Mouse (Mus musculus) megakaryocyte-erythroid progenitor cell, adult 5-6 weeks (primary cell): Measurements from ENCODE around the gene Ppp6r2. TPM values are rescaled to one million over a fixed set of nuclear protein-coding genes. Genes with fewer than 3 reads are reported as not detected.
A peak's percentile ranks its signal among the peaks of the same experiment; 100 is the strongest.

Source experiments
- ATAC-seq: replicated peaks from 2 replicates; pipeline ENCODE4 v1.8.0; 2016; ENCODE audit warnings: mild to moderate bottlenecking, inconsistent platforms; ENCODE audit not compliant: severe bottlenecking, poor library complexity, low FRiP score, low TSS enrichment
- total RNA-seq, 2 experiments: library from RNA; stranded (forward) in 1 of 2; stranded (reverse) in 1 of 2; fragments of 200-1000, 215-1000 nt in 1 of 2; fragments of >200 nt in 1 of 2; fragmentation: Nextera tagmentation in 1 of 2; gene quantifications; 2 replicates each; pipeline ENCODE4 v1.2.3; 2014 to 2017

Ppp6r2 gene
- total RNA-seq, 2 experiments from 2014 or later = 56.3 to 145 TPM

DNA sequence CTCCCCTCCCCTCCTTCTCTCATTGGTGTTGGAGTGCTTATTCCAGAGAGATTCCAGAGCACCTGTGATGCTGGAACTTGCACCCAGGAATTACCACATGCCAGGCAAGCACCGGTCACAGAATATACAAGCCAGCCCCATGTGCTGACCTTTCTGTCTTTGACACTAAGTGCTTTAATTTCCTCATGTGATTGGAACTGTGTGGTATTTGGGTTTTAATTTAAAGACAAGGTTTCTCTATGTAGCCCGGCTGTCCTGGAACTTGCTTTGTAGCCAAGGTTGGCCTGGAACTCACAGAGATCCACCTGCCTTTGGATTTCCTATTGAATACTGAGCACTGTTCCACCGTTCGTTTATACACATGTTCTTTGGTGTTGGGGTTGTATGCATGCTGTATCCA lies 22.7 kb downstream of the Ppp6r2 start:
- no peak for ATAC-seq

DNA sequence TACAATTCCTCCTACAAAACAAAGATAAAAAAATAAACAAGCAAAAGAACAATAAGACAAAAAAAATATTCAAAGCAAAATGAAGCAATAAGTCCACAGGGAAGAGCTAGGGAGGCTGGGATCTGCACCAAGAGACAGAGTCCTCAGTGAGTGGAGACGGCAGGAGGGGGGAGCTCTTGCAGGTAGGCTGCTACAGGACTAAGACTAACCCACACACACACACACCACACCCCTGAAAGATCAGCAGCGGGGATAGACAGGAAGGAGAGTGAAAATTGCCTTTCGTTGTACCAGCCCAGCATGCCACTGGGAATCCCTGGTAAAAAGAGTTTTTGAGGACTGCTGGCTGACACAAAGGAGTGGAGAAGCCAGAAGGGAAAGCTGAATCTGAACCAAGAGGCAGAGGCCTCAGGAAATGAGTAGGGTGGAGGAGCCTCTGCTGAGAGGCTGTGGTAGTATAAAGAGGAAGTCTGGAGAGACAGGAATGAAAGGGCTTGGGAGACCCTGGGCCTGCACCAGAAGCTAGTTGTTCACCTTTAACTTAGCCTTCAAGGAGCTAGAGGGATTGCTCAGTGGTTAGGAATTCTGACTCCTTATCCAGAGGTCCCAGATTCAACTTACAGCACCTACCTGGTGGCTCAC lies 28.5 kb downstream of the Ppp6r2 start:
- ATAC-seq = peak; percentile 72; the same call in 1 of the 2 replicates

DNA sequence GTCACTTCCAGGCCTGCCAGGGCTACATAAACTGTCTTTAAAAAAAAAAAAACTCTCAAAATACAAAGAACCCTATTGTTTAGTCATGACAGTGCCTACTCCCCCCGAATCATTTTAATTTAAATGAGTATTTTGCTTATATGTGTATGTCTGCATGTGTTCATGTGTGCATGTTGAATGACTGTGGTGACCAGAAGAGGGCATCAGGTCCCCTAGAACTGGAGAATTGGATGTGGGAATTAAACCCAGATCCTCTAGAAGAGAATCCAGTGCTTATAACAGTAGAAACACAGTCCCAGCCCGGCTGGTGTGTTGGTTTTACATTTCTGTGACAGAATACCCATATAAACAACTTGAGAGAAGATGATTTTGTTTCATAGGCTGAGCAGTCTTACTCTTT lies 29.7 kb downstream of the Ppp6r2 start:
- ATAC-seq = no peak

DNA sequence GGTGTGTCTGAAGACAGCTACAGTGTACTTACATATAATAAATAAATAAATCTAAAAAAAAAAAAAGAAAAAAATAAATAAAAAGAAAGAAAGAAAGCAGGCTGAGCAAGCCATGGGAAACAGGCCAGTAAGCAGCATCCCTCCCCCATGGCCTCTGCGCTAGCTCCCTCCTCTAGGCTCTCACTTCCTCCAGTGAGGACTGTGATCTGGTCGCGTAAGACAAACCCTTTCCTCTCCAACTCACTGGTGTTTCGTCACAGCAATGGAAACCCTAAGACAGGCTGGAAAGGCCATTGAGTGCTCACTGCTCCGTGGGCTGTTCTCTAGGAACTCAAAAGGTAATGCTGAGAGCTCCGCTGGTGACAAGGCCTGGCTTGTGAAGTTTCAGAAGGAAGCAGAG lies 37.7 kb downstream of the Ppp6r2 start:
- no peak for ATAC-seq

DNA sequence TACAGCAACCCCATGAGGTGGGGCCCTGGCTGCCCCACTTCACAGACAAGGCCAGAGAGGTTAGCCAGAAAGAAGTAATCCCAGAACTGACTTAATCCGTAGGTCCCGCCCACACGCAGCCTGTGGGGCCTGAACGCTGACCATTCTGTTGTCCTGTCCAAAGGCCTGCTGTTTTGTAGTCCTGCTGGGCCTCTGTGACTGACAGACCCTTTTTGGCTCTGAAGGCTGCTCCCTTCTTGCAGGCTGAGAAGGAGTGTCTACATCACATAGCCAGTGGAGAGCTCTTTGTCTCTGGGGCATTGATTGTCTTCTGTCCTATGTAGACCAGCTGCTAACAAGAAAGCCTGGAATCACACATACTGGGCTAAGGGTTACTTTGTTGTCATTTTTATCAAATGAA lies 44.0 kb downstream of the Ppp6r2 start:
- no peak for ATAC-seq

DNA sequence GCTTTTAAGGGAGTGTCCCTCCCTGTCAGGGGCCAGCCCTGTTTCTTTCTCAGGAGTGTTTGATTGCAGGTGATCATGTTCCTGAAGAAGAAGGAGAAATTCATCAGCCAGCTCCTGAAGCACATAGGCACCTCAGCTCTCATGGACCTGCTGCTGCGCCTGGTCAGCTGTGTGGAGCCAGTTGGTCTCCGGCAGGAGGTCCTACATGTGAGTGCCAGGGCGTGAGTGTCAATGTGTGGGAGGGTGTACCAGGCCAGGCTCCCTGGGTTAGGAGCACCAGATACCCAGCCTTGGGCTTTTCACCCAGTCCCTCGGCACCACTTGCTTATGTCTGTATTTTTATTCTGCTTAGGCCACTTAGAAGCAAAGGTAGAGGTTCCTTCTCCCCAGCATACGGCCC lies 47.6 kb downstream of the Ppp6r2 start:
- no peak for ATAC-seq

DNA sequence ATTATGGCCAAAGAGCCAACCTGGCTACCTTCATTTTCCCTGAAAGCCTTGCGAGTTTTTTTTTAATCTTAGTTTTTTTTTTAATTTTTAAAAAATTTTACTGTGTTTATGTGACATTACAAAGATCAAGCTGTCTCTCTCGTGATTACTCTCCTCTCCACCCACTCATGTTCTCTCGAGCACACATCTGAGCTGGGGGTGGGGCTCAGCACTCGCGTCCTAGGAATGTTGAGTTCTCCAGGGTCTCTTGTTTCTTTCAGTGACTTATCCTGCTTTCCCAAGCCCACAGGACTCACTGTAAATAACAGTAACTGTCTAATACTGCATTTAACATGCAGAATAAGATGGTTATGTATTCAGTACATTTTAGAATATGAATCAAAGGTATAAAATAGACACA lies 53.1 kb downstream of the Ppp6r2 start:
- no peak for ATAC-seq

DNA sequence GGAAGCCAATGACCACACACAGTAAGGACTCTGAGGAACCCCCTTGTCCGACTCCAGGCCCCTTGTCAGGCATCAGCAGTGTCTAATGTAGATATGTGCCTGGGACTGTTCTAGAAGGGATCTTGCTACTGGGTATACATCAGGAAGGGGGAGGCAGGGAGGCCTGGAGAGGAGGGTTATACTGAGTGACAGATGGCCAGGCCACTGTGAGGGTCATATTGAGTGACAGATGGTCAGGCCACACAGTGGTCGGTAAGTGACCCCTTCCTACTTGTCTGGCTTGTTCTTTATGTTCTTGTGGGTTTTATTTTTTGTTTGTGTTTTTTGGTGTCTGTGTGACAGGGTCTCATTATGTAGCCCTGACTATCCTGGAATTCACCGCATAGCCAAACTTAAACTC lies 64.1 kb downstream of the Ppp6r2 start:
- ATAC-seq = no peak

DNA sequence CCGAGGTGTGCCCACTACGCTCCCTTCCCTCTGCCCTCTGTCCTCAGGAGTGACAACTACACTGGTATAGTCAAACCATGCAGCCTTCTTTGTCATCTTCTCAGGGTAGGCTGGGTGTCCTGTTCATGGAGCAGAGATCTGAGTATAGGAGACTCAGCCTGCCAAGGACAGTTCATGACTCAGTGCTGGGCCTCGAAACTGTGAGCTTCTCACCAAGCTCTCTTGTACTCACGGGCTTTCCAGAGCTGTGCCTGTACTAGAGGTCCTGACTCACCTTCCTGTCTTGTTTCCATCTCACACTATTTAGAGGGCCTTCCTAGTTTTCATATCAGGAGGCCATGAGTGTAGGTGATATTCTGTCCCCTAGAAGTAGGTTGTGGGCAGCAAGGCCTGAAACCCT lies 66.0 kb downstream of the Ppp6r2 start:
- no peak for ATAC-seq

DNA sequence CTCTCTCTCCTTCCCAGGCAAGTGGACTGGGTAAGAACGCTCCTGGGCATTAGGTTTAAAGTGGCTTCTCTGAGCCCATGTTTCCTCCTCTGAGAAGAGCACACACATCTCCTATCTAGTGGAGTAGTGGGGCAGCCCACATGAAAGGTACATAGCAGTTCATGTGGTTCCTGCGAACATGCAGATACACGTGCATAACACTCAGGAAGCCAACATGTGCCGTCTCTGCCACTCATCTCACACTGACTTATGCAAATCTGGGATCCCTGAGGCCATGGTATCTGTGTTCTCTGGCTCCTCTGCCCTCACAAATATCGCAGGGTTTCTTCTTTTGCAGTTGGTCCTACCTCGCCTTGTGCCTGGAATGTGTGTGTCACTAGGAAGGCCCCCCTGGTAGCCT lies 71.2 kb downstream of the Ppp6r2 start:
- no peak for ATAC-seq

DNA sequence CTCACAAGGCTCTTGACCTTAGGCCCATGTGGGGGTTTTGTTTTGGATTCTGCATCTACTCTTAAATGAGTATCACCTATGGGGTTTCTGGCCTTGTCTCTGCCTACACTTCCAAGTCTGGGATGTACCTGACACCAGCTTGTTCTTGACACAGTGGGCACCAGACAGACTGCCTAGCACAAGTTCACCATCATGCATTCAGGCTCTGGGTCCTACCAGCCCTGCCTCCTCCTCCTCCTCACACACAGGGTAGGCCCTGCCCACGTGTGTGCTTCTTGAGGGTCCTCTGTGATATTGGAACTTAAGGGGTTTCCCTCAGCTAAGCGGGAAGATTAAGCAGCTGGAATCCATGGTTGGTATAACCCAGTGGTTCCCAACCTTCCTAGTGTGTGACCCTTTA lies 72.7 kb downstream of the Ppp6r2 start:
- ATAC-seq = no peak

DNA sequence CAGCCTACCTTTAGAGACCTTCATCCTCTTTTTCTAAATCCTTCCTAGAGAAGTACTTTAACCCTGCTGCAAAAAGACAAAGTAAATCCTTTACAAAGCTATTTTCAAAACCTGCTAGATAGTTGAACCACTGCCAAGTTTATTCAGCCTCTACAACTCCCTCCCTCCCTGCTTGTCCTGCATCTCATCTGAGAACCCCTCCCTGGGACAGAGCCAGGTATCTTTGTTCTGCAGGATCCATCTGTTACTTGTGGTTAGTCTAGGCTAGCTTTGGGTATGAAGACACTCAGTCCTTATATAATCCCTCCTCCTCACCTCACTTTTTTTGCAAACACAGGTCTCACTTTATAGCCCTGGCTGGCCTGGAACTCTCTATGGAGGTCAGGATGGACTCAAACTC lies 73.7 kb downstream of the Ppp6r2 start:
- ATAC-seq = peak; percentile 83

DNA sequence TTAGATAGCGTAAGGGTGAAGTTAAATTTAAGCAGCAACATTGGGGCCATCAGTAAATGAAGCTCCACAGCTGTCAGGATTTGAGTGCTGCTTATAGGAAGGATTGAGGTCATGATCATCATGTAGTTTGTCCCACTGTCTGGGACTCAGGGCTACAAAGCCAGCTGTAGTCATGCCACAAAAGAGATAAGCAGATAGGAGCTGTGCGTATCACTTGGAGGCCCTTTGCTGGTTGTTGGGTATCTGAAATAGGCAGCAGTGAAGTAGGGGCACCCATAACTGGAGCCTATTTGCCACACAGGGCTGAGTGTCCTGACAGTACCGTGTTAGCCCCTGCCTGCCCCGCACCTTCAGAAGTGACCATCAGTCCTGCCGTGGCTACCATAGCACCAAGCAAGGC lies 74.1 kb downstream of the Ppp6r2 start:
- ATAC-seq = peak; percentile 77

DNA sequence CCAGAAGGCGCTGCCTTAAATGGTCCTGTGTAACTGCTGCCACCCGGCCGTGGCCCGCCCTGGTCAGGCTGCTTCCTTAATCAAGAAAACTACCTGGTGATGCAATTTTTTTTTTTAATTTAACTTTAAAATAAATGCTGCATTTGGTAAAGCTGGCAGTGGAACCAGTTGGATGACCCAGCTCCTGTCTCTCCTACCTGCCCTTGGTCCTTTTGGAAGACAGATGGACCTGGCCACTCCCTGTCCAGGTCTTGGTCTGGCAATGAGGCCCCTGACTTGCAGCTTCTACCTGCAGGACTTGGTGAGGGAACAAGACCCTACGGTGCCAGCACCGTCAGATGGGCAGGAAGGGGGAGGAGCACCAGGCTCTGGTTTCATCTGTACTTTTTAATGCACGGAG lies 74.8 kb downstream of the Ppp6r2 start:
- ATAC-seq = no peak

DNA sequence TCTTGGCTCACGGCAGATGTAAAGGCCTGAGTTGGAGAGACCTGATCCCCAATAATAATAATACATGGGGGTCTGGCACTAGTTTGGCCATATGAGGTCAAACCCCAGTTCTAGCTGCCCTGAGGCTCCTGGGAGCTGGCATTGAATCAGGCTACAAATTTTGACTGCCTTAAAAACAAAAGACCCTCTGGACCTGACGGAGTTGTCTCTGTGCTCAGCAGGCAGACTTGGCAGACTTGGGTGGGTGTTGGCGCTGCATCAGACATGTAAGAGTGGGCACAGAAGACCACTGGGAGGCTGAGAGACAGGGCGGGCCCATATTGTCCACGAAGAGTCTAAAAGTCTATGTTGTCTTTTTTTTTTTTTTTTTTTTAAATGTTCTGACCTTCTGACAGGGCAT lies 75.2 kb downstream of the Ppp6r2 start:
- ATAC-seq = no peak

DNA sequence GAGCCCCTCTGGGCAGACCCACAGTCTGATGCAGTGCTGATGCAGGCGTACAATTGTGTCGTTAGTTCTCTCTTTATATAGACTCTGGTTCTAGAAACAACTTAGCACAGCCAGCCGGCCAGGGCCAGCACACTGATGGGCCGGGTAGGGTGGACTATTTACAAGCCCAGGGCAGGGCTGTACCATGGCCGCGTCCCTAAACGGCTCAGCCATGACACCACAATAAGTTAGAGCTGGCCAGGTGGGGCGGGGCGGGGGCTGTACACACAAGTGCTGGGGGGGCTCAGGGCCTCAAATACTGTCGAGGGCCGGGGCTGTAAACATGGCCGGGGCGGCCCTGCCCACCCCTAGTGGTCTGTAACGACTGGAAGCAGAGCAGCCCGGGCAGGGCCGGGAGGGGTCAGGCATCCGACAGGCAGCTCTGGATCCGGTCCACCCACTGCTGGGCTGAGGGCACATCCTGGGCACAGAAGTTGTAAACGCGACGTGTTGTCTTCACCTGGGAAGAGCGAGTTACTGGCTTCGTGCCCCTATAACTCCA lies 76.9 kb downstream of the Ppp6r2 start:
- no peak for ATAC-seq

DNA sequence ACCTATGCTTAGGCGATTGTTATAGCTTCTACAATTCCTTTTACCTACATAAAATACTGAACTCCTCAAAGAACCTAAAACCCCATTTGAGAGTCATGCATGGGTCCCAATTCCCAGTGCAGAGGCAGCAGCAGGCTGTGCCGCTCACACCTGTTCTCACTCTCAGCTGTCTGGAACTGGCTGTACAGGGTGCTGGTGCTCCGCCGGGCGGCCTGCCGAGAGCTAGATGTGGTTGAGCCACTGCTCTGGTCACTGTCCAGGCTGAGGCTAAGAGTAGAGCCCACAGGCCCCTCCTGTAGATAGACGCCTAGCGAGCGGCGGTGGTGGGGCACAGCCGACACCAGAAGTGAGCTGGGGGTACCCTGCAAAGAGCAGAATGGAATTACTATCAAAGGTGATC lies 78.1 kb downstream of the Ppp6r2 start:
- no peak for ATAC-seq

DNA sequence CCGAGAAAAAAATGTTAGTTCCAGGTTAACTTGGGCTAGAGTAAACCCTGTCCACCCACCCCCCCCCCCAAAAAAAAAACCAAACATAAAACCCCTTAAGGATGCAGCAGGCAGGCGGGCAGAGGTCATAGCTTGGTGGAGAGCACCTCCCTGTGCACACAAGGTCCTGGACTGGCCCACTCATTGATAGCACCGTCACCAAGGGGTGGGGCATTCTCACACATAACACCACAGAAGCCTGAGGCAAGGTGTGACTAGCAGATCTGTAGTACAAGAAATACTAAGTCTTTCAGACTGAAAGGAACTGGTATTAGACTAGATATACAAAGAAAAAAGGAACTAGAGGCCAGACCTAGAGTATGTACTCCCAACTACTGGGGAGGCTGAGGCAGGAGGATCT lies 80.2 kb downstream of the Ppp6r2 start:
- peak; percentile 60 for ATAC-seq

DNA sequence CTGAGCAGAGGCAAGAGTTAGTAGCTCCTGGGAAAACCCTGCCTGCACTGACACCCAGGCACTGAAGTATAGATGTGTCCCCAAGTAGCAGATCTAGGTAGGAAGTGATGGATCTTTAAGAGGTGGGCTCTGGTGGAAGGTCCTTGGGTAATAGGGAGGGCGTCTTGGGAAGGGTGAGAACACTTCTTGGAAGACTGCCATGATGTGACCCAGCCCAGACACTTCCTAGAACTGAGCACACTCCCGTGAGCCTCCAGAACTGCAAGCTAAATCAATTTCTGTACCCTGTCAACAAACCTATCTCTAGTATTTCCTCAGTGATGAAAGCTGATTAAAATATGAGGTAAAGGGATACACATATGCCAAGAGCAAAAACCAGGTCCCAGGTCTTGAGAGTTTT lies 81.4 kb downstream of the Ppp6r2 start:
- no peak for ATAC-seq

DNA sequence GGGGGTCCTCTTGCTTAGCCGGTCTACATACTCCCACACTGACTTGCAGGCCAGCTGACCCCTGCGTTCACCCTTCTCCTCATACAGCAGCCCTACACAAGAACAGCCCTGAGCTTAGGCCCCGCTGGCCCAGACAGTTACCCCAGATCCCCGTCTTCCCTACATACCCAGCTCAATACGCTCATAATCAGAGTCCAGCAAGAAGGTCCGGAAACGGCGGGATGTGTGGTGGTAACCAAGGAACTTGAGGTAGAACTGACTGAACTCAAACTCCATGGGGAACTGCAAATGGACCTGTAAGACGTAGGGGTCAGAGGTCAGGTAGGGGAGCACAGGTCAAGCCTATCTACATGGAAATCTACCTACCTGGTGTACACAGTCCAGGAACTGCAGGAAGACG lies 82.4 kb downstream of the Ppp6r2 start:
- no peak for ATAC-seq

DNA sequence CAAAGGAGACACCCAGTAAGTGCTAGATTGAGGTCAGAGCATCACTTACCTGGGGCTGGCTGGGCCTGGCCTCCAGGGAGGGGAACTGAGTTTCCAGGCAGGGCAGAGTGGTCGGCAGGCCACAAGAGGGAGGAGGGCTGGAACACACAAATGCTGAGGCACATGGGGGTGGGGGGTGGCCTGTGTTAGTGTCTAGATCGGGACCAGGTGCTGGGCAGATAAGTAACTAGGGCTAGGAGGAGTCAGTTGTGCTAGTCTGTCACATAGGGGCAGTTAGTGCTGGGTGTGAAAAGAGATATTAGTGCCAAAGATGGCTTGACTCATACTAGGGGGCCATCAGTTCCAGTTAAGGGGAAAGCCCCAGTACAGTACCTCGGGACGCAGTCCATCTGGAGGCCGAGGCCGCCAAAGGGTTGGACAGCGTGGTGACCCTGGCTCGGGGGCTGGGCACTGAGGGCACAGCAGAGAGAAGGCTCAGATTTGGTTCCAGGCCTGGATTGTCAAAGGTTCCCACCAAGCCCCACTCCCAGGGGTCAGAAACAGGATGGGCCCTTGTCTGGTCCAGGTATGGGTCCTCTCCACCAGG lies 84.3 kb downstream of the Ppp6r2 start:
- peak; percentile 69 for ATAC-seq
